Mouse (Mus musculus) testis, adult 2 months (tissue): ENCODE measurements at regions not wholly inside any gene's neighbourhood (a gene's known extent, or its start where the extent isn't known, plus 50 kb on each side); places are given as distances from the start of the nearest gene placed in this dataset.

Source experiments
- H3K27ac ChIP-seq: fragments of 200-500 bp; 2 replicates; pipeline ENCODE4 v1.5.1; 2012; ENCODE audit warnings: low read depth, low read length; ENCODE audit not compliant: control insufficient read depth, insufficient read depth
- H3K27me3 ChIP-seq: fragments of 200-500 bp; 2 replicates; pipeline ENCODE4 v1.6.1; 2012; ENCODE audit warnings: mild to moderate bottlenecking, low read length, moderate library complexity; ENCODE audit not compliant: control insufficient read depth, insufficient read depth
- H3K36me3 ChIP-seq: fragments of 200-500 bp; 2 replicates; pipeline ENCODE4 v1.6.1; 2012; ENCODE audit warnings: mild to moderate bottlenecking, low read length; ENCODE audit not compliant: control insufficient read depth, insufficient read depth
- H3K4me1 ChIP-seq: fragments of 200-500 bp; 2 replicates; pipeline ENCODE4 v1.6.1; 2012; ENCODE audit warnings: low read length; ENCODE audit not compliant: control insufficient read depth, insufficient read depth
- H3K4me3 ChIP-seq: fragments of 200-500 bp; 2 replicates; pipeline ENCODE4 v1.5.1; 2012; ENCODE audit warnings: low read depth, mild to moderate bottlenecking, low read length, moderate library complexity, mixed read lengths; ENCODE audit not compliant: control insufficient read depth
- CTCF ChIP-seq: fragments of 200-500 bp; IDR thresholded peaks from 2 replicates; pipeline ENCODE4 v1.5.1; 2012; ENCODE audit warnings: low read depth, mild to moderate bottlenecking, inconsistent platforms, low read length, moderate library complexity; ENCODE audit not compliant: control insufficient read depth, insufficient read depth, insufficient replicate concordance
- POLR2A ChIP-seq: fragments of 200-500 bp; IDR thresholded peaks from 2 replicates; pipeline ENCODE4 v1.6.1; 2012; ENCODE audit warnings: low read depth, mild to moderate bottlenecking, inconsistent platforms, low read length, moderate library complexity; ENCODE audit not compliant: control insufficient read depth

DNA sequence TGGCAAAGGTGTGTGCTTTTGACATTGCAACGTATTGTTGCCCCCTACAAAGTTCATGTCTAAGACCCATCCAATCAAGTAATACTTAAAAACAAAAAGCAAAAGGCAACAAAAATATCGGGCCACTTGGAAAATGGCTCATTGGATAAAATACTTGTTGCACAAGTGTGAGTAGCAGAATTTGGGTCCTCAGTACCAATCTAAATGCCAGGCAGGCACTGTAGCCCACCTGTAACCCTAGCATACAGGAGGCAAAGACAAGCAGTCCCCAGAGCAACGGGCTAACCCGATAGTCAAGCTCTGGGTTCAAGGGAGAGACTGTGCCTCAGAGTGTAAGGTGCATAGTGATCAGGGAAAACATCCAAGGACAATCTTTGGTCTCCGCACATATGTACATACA lies 167.8 kb downstream of the Spry2 start:
- no peak overlapping the region for H3K27ac ChIP-seq
- no peaks in the 10 kb centered on the region for H3K36me3 ChIP-seq
- peaks cover 5% of the 10 kb centered on the region for H3K4me1 ChIP-seq
- H3K4me3 ChIP-seq: no peak overlapping the region
- no peaks in the 10 kb centered on the region for H3K27me3 ChIP-seq
- no peak for TF ChIP-seq POLR2A
- no peak for TF ChIP-seq CTCF

DNA sequence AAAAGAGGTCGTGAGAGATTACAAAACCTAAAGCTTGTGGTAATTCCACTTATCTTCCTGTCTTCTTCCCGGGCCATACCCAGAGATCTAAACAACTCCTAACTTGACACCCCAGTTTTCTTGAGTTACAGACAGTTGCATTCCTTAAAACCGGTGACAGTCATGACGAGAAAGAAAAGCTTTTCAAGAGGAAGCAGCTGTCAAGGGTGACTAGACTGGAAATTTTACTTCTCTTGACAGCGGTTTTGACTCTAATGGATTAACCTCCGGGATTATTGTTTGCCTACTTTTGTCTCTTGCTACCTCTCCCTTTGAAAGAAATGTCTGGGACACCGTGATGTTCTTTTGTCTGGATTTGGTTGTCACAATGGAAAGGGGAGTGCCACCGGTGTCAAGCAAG lies 170.9 kb downstream of the Spry2 start:
- Histone ChIP-seq H3K27ac (no peak overlapping the region), H3K27me3 (no peaks in the 10 kb centered on the region), H3K36me3 (no peaks in the 10 kb centered on the region), H3K4me3 (no peak overlapping the region), H3K4me1 (no peaks in the 10 kb centered on the region)
- TF ChIP-seq POLR2A (no peak), CTCF (no peak)

DNA sequence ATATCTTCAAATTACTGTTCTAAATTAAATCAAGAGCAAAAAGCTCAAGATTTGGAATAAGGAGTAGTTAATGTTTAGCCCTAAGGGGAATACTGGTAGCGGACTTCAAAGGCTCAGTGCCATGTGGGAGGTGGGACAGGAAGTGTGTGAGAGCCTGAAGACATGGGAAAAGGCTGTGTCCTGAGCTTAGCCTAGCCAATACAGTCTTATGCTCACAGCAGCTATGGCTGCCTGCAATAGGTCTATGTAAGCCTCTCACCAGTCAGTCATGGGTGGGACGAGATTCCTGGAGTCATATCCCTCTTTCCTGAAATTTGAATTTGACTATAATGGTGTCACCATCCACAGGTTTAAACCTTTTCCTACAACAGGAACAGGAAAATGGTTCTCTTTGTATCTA lies 173.7 kb downstream of the Spry2 start:
- Histone ChIP-seq H3K36me3 (no peaks in the 10 kb centered on the region), H3K4me3 (no peak overlapping the region), H3K27ac (no peak overlapping the region), H3K4me1 (no peaks in the 10 kb centered on the region), H3K27me3 (no peaks in the 10 kb centered on the region)
- no peak for TF ChIP-seq CTCF
- no peak for TF ChIP-seq POLR2A

DNA sequence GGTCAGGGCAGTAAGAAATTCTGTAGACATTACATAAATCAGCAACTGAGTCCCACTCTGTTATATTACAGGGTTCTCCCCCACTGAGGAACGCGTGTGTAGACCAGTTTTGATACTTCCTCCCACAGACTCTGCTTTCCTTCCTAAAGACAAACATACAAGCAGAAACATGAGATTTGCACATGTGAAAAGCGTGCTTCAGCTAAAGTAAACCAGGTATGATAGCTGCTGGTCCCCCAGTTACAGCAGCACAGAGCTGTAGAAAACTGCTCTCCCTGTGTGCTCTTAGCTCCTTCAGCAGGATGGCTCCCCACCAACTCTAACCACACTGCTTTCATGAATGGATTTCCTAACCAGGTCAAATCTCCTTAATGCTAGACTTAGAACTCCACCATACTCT lies 175.0 kb downstream of the Spry2 start:
- Histone ChIP-seq H3K27ac (no peak overlapping the region), H3K27me3 (no peaks in the 10 kb centered on the region), H3K36me3 (no peaks in the 10 kb centered on the region), H3K4me1 (no peaks in the 10 kb centered on the region), H3K4me3 (no peak overlapping the region)
- TF ChIP-seq CTCF: no peak
- TF ChIP-seq POLR2A: no peak

DNA sequence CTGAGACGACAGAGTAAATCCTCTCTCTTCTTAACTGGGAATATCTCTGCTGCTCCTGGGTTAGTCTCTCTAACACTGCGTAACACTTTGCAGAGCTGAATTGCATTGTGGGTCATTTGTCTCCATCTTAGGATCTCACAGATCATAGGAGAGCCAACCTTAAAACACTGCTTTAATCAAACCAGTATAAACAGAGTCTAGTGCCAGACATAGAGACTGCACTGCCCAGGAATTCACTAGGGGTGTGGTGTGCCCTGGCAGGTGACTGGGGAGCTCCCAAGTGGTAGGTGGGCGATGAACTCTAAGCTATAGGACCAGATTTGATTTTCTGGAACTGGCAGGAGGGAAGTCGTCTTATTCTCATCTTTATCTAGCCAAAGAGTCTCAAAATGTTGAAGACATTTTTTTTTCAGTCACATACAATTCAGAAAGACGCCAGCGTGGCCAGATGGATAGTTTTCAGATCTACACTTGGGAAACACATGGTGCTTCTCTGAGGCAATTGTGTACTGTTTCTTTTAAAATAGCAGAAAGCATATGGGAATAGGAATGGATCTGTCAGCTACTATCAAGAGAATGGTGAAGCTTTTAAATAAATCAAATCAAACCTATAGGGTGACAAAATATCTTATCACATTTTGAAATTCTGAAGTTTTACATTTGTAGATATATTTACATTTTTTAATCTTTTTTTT lies 175.7 kb downstream of the Spry2 start:
- Histone ChIP-seq H3K27me3 (no peaks in the 10 kb centered on the region), H3K4me3 (no peak overlapping the region), H3K4me1 (no peaks in the 10 kb centered on the region), H3K36me3 (no peaks in the 10 kb centered on the region), H3K27ac (no peak overlapping the region)
- TF ChIP-seq CTCF (no peak), POLR2A (no peak)

DNA sequence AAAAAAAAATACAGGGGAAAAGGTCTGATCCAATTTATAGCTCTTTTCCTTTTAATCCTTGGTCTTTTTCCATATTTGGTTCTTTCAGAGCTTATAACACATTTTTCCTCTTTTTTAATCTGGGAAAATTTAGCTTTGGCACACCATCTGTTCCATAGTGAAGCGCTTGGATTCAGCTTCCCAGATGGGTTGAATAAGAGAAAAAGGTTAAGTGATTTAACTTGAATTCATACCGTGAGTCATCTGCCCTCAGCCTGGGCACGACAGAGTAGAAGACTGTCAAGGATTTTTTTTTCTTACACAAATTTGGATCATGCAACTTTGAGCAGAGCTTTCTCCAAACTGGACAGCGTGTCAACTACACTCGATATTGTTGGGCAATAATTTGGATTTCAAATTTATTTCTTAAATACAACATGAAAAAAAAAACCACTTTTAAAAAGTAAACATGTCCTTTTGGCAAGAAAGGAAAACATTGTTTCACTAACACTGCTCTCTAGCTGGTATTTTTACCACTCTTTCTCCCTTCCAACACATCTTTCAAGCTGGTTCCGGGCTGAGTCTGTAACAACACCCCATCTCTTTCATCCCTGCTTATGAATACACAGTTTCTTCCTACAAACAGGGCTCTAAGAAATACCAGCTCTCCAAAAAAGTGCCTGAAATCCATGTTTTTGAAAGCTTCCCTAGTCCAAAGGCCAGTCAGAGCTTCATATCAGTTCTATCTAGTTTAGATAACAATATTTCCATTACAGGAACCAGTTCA lies 177.8 kb downstream of the Spry2 start:
- Histone ChIP-seq H3K27ac (no peak overlapping the region), H3K4me3 (no peak overlapping the region), H3K27me3 (no peaks in the 10 kb centered on the region), H3K4me1 (no peaks in the 10 kb centered on the region), H3K36me3 (no peaks in the 10 kb centered on the region)
- TF ChIP-seq POLR2A: no peak
- no peak for TF ChIP-seq CTCF

DNA sequence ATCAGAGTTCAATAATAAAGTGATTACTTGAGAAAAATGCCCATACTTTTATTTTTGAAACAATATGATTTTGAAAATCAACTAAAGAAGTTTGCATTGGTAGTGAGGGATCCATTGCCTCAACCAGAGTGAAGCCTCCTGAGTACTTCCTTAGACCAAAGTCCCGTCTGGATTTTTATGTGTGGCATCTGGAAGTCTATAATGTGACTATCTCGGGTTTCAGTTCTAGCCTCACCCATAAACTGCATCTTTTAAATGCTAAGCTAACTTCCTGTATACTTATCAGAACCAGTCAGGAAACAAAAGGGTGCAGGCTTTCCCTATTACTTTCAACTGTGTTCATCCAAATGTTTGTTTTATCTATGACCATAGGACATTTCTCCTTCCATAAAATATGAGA lies 178.8 kb downstream of the Spry2 start:
- Histone ChIP-seq H3K4me3 (no peak overlapping the region), H3K27ac (no peak overlapping the region), H3K36me3 (no peaks in the 10 kb centered on the region), H3K4me1 (no peaks in the 10 kb centered on the region), H3K27me3 (no peaks in the 10 kb centered on the region)
- TF ChIP-seq POLR2A (no peak), CTCF (no peak)
